Mouse (Mus musculus) midbrain, embryonic 12.5 days (tissue): ENCODE results near the gene Zfp467. TPM values are rescaled to one million over a fixed set of nuclear protein-coding genes. Genes with fewer than 3 reads are reported as not detected.

Experiments used
- ATAC-seq: fragments of 200-750 bp; cut with Nextera tagmentation; 2 replicates; pipeline ENCODE4 v1.8.0; 2017; ENCODE audit warnings: low read depth, moderate TSS enrichment, moderate library complexity; ENCODE audit not compliant: low FRiP score
- H3K27ac ChIP-seq: fragments of 300-500 bp; sonication (generic); replicated peaks from 2 replicates; pipeline ENCODE4 v1.5.1; 2016; ENCODE audit warnings: mild to moderate bottlenecking
- H3K27me3 ChIP-seq: fragments of 300-500 bp; sonication (generic); 2 replicates; pipeline ENCODE4 v1.6.1; 2016; ENCODE audit warnings: mild to moderate bottlenecking
- H3K36me3 ChIP-seq: fragments of 300-500 bp; sonication (generic); 2 replicates; pipeline ENCODE4 v1.6.1; 2016
- H3K4me1 ChIP-seq: fragments of 300-500 bp; sonication (generic); 2 replicates; pipeline ENCODE4 v1.6.1; 2016
- H3K4me2 ChIP-seq: fragments of 300-500 bp; sonication (generic); replicated peaks from 2 replicates; pipeline ENCODE4 v1.6.1; 2016; ENCODE audit warnings: mild to moderate bottlenecking, moderate library complexity
- H3K4me3 ChIP-seq: fragments of 300-500 bp; sonication (generic); 2 replicates; pipeline ENCODE4 v1.5.1; 2016; ENCODE audit warnings: mild to moderate bottlenecking
- H3K9ac ChIP-seq: fragments of 300-500 bp; sonication (generic); replicated peaks from 2 replicates; pipeline ENCODE4 v1.6.1; 2016; ENCODE audit warnings: mild to moderate bottlenecking, moderate library complexity
- H3K9me3 ChIP-seq: fragments of 300-500 bp; sonication (generic); 2 replicates; pipeline ENCODE4 v1.6.1; 2016; ENCODE audit warnings: mild to moderate bottlenecking
- whole genome bisulfite sequencing: fragments of 180-500 bp; shearing (Covaris S2); methylation state at CpG from one replicate; pipeline ENCODE4 v1.1.7; 2016; 5-methylcytosine and 5-hydroxymethylcytosine counted together
- microRNA-seq: library from miRNA; unstranded; fragments of <30 nt; microRNA quantifications from one replicate; pipeline ENCODE4, GENCODE M21; 2017
- polyA plus RNA-seq: library from polyadenylated mRNA; unstranded; fragments of >200 nt; fragmentation: Nextera tagmentation; extraction: Ambion mirVana; gene quantifications from 2 replicates; pipeline ENCODE4 v1.2.1, GENCODE M21; 2016

The Zfp467 gene
- polyA plus RNA-seq, 1 experiment from 2014 or later = 22.9 TPM

- H3K9me3 ChIP-seq = no peaks in the 10 kb centered on the region
- H3K27ac ChIP-seq = no peak overlapping the region
- H3K36me3 ChIP-seq = no peaks in the 10 kb centered on the region
- no peak for ATAC-seq
- H3K4me1 ChIP-seq = peaks cover 22% of the 10 kb centered on the region
- H3K9ac ChIP-seq = peak overlapping the region; percentile 77; the same call in 1 of the 2 replicates
- 93% methylated on average over 1 of the region's 1 CpGs for WGBS
- H3K27me3 ChIP-seq = 0 out of 2 replicates have a peak, but pooled peaks cover 3% of the 10 kb centered on the region
- peak overlapping the region; percentile 81; the same call in 1 of the 2 replicates for H3K4me3 ChIP-seq
- peak overlapping the region; percentile 76 for H3K4me2 ChIP-seq
Measured at GRCm38 (mm10) chr6:48396686-48397085, 48.9 kb downstream of the Zfp467 start.

GRCm38 (mm10) chr6:48396008-48396595 is 49.5 kb downstream of the Zfp467 start:
- Histone ChIP-seq H3K9ac (peak overlapping the region; percentile 77), H3K9me3 (no peaks in the 10 kb centered on the region), H3K27me3 (0 out of 2 replicates have a peak, but pooled peaks cover 3% of the 10 kb centered on the region), H3K4me2 (peak overlapping the region; percentile 76), H3K27ac (peak overlapping the region; percentile 65), H3K36me3 (no peaks in the 10 kb centered on the region), H3K4me3 (peak overlapping the region; percentile 81), H3K4me1 (peaks cover 22% of the 10 kb centered on the region)
- 30% methylated on average over 15 of the region's 15 CpGs for WGBS
- ATAC-seq = no peak

- Histone ChIP-seq H3K27me3 (0 out of 2 replicates have a peak, but pooled peaks cover 3% of the 10 kb centered on the region), H3K4me1 (peaks cover 22% of the 10 kb centered on the region), H3K9ac (peak within 1 kb of the TSS; percentile 77), H3K36me3 (no peaks in the 10 kb centered on the region), H3K9me3 (no peaks in the 10 kb centered on the region), H3K27ac (peak within 1 kb of the TSS; percentile 65), H3K4me3 (peak within 1 kb of the TSS; percentile 81), H3K4me2 (peak within 1 kb of the TSS; percentile 76)
- ATAC-seq = peak; percentile 95
- 2% methylated on average over 65 of the region's 65 CpGs for WGBS
Measured at GRCm38 (mm10) chr6:48395105-48396007, 50.3 kb downstream of the Zfp467 start, which contains the start of gene Krba1. Gene Krba1, plus strand, starts transcription at chr6:48395586.

- Histone ChIP-seq H3K27me3 (0 out of 2 replicates have a peak, but pooled peaks cover 3% of the 10 kb centered on the region), H3K4me3 (no peak overlapping the region), H3K4me2 (no peak overlapping the region), H3K4me1 (peaks cover 22% of the 10 kb centered on the region), H3K9me3 (no peaks in the 10 kb centered on the region), H3K27ac (no peak overlapping the region), H3K36me3 (no peaks in the 10 kb centered on the region), H3K9ac (no peak overlapping the region)
- no peak for ATAC-seq
Measured at GRCm38 (mm10) chr6:48393811-48394210, 51.8 kb downstream of the Zfp467 start.

GRCm38 (mm10) chr6:48388221-48388620 is 57.4 kb downstream of the Zfp467 start:
- H3K36me3 ChIP-seq = no peaks in the 10 kb centered on the region
- H3K9me3 ChIP-seq = peaks cover 4% of the 10 kb centered on the region; the same call in 1 of the 2 replicates
- H3K4me3 ChIP-seq = no peak overlapping the region
- H3K9ac ChIP-seq = no peak overlapping the region
- no peaks in the 10 kb centered on the region for H3K27me3 ChIP-seq
- H3K4me1 ChIP-seq = no peaks in the 10 kb centered on the region
- no peak for ATAC-seq
- H3K4me2 ChIP-seq = no peak overlapping the region
- WGBS = 72% methylated on average over 3 of the region's 3 CpGs
- no peak overlapping the region for H3K27ac ChIP-seq

Small RNA genes lying within 50 kb of the gene (microRNA-seq; reads per million reads assigned to microRNA genes)
- not detected for gene Gm24325

Other genes with a start within 250 kb of the Zfp467 start
- 26.4 and 27.8 TPM in 2 replicates for gene Krba1, start 50.2 kb downstream of the Zfp467 start, polyA plus RNA-seq
- 0.10 and 0.22 TPM in 2 replicates for gene Sspo, start 2.4 kb upstream of the Zfp467 start, polyA plus RNA-seq
- 85.7 and 89.9 TPM in 2 replicates for gene Atp6v0e2, start 91.8 kb upstream of the Zfp467 start, polyA plus RNA-seq
- 18.1 and 22.3 TPM in 2 replicates for gene Lrrc61, start 109.0 kb upstream of the Zfp467 start, polyA plus RNA-seq
- gene Rarres2, start 127.0 kb upstream of the Zfp467 start, polyA plus RNA-seq = 1.7 and 3.1 TPM in 2 replicates
- not detected in 2 replicates for gene Gm45021, start 143.8 kb upstream of the Zfp467 start, polyA plus RNA-seq
- 50.1 and 54.1 TPM in 2 replicates for gene Repin1, start 148.1 kb upstream of the Zfp467 start, polyA plus RNA-seq
- 0.65 TPM in 1 of 2 replicates, not detected in the other for gene Gm44965, start 148.1 kb upstream of the Zfp467 start, polyA plus RNA-seq
- 13.3 and 15.7 TPM in 2 replicates for gene Zfp775, start 156.2 kb upstream of the Zfp467 start, polyA plus RNA-seq
- 1.4 and 1.5 TPM in 2 replicates for gene AI854703, start 180.9 kb upstream of the Zfp467 start, polyA plus RNA-seq
- 0.45 and 0.77 TPM in 2 replicates for gene Gimap8, start 201.4 kb upstream of the Zfp467 start, polyA plus RNA-seq
- gene Gimap9, start 230.3 kb upstream of the Zfp467 start, polyA plus RNA-seq = 1.7 and 2.6 TPM in 2 replicates
- gene Gimap4, start 238.7 kb upstream of the Zfp467 start, polyA plus RNA-seq = 2.3 and 3.0 TPM in 2 replicates